In the genomic region with DNA sequence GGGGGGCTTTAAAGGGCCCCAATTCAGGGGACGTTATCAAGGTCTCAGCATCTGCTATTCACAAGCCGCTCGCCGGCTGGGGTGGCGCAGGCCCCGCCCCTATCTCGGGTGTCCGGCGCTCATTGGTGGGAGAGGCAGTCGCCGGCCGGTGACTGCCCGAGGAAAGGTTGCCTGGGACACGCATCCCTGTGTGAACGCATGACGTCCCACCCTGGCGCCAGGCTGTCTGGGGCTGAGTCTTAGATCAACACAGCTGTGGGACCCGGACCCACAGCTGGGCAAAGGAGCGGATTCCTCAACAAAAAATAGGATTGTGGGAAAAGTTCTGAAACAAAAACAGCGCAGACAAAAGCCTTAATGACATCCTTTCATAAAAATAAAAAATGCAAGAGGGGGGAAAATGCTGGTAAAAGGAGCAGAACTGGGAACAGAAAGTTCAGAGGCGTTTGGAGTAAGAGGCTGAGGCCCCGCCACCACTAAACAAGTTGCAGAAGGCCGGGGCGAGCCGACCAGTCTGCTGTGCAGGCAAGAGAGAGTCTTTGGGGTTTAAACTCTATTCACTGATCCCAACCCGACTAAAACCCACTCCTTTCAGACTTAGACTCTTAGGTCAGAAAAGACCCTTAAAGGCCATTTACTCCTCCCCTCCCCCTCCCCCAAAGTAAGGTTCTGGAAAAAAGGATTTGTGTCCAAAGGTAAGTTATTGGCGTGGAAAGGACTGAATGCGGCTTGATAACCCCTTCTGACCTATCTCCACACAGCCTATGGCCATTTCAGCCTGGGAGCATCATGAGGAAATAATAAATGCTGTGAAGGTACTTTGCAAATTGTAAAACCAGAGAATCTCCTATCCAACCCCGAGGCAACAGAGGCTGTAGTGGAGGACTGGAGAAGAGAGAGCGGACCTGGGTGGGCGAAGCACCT, we compare ENCODE assay signal across 8 mouse cellular contexts. TPM values are rescaled to one million over a fixed set of nuclear protein-coding genes. Genes with fewer than 3 reads are reported as not detected.
DNase-seq lines count a peak whose midpoint lies in the region; ATAC-seq and TF ChIP-seq lines count a peak whose summit lies in the region.

No protein-coding gene starts in this region.

- no peak for TF ChIP-seq POLR2A in ES-Bruce4 (IDR thresholded peaks at IDR 0.05; ENCODE audit: insufficient read depth, low read length)

- peaks cover 14% of the 10 kb centered on the region for H3K27me3 ChIP-seq in ES-Bruce4 (ENCODE audit: control insufficient read depth, insufficient read depth, low read length, poor library complexity, severe bottlenecking)
- peaks cover 10% of the 10 kb centered on the region for H3K27me3 ChIP-seq in forebrain, embryonic 15.5 days
- H3K27me3 ChIP-seq in lung, embryonic 16.5 days (ENCODE audit: control insufficient read depth, insufficient read depth, low read depth, low read length): no peaks in the 10 kb centered on the region

- 8% methylated on average over 31 of the region's 31 CpGs for WGBS in forebrain, embryonic 15.5 days
- 6% methylated on average over 31 of the region's 31 CpGs for WGBS in lung, embryonic 16.5 days

- peak; percentile 76 for ATAC-seq in forebrain, embryonic 15.5 days (replicated peaks)
- ATAC-seq in lung, embryonic 16.5 days (ENCODE audit: low read depth): peak; percentile 86

- H3K4me3 ChIP-seq in ES-Bruce4 (ENCODE audit: low read depth, low read length): no peak overlapping the region
- H3K4me3 ChIP-seq in forebrain, embryonic 15.5 days: peak overlapping the region; percentile 23
- H3K4me3 ChIP-seq in layer of hippocampus, adult 2 months: peak overlapping the region; percentile 31
- H3K4me3 ChIP-seq in lung, embryonic 16.5 days (ENCODE audit: low read length): peak overlapping the region; percentile 23

- H3K9me3 ChIP-seq in ES-Bruce4 (replicated peaks; ENCODE audit: control insufficient read depth, insufficient read depth, low read length, poor library complexity, severe bottlenecking): no peaks in the 10 kb centered on the region
- no peaks in the 10 kb centered on the region for H3K9me3 ChIP-seq in forebrain, embryonic 15.5 days
- no peaks in the 10 kb centered on the region for H3K9me3 ChIP-seq in lung, embryonic 16.5 days (ENCODE audit: control insufficient read depth, low read length)

- peak overlapping the region; percentile 42 for H3K4me2 ChIP-seq in forebrain, embryonic 15.5 days (replicated peaks)
- H3K4me2 ChIP-seq in lung, embryonic 16.5 days (ENCODE audit: low read depth, low read length): peak overlapping the region; percentile 53

- H3K4me1 ChIP-seq in ES-Bruce4 (ENCODE audit: control insufficient read depth, insufficient read depth, low read length): no peaks in the 10 kb centered on the region
- H3K4me1 ChIP-seq in forebrain, embryonic 15.5 days: peaks cover 59% of the 10 kb centered on the region
- H3K4me1 ChIP-seq in lung, embryonic 16.5 days (replicated peaks; ENCODE audit: control insufficient read depth, insufficient read depth, low read length): peaks cover 63% of the 10 kb centered on the region

- no peak overlapping the region for H3K27ac ChIP-seq in ES-Bruce4 (ENCODE audit: insufficient read depth, low read length)
- H3K27ac ChIP-seq in forebrain, embryonic 15.5 days (replicated peaks): peak overlapping the region; percentile 74
- peak overlapping the region; percentile 90 for H3K27ac ChIP-seq in layer of hippocampus, adult 2 months
- peak overlapping the region; percentile 100 for H3K27ac ChIP-seq in lung, embryonic 16.5 days (ENCODE audit: low read length)

- 0 out of 2 replicates have a peak, but pooled peaks have one; percentile 37 for TF ChIP-seq EP300 in ES-Bruce4 (IDR thresholded peaks at IDR 0.05; ENCODE audit: insufficient read depth, low read depth, low read length)

- H3K9ac ChIP-seq in ES-Bruce4 (ENCODE audit: low read depth, poor library complexity, severe bottlenecking): no peak overlapping the region
- H3K9ac ChIP-seq in forebrain, embryonic 15.5 days (replicated peaks): peak overlapping the region; percentile 2; the same call in 1 of the 2 replicates
- peak overlapping the region; percentile 65 for H3K9ac ChIP-seq in lung, embryonic 16.5 days (ENCODE audit: low read length)

- intact Hi-C loops in heart, postnatal 25 days (cut with DNase I): loop anchor here (10.0 kb wide), 1 partner anchor 324 kb away; a partner anchor contains a TSS

- H3K36me3 ChIP-seq in ES-Bruce4 (ENCODE audit: control insufficient read depth, insufficient read depth, low read length, poor library complexity, severe bottlenecking): no peaks in the 10 kb centered on the region
- no peaks in the 10 kb centered on the region for H3K36me3 ChIP-seq in forebrain, embryonic 15.5 days
- H3K36me3 ChIP-seq in lung, embryonic 16.5 days (ENCODE audit: control insufficient read depth, insufficient read depth, low read length): no peaks in the 10 kb centered on the region

- DNase-seq in brain, embryonic 18.5 days (ENCODE audit: low read depth, low spot score): peak; percentile 70
- peak; percentile 96 for DNase-seq in heart, postnatal 25 days (ENCODE audit: low spot score)
- peak; percentile 60 to 79 for DNase-seq in layer of hippocampus, adult 2 months (ENCODE audit: low spot score in 2 of 2)
- DNase-seq in ovary, postnatal 36 days (ENCODE audit: low spot score): peak; percentile 92
- peak; percentile 72 for DNase-seq in thymus, postnatal 4 days

- no peak for TF ChIP-seq CTCF in ES-Bruce4 (IDR thresholded peaks at IDR 0.05; ENCODE audit: low read depth, low read length)
- TF ChIP-seq CTCF in layer of hippocampus, adult 2 months (conservative IDR thresholded peaks at IDR 0.05): peak; percentile 64

RNA-seq across cellular contexts. Expression of a gene that starts 2.7 kb away (rescaled TPM):
- 9.6 and 11.0 TPM in 2 replicates for polyA plus RNA-seq in ES-Bruce4 (2011; ENCODE audit: insufficient read depth, insufficient read length, low read depth, missing spikeins)
- polyA plus RNA-seq in forebrain, embryonic 15.5 days (2015; fragmentation: Nextera tagmentation; extraction: Ambion mirVana): 87.3 and 98.1 TPM in 2 replicates
- 10 to 100 TPM; 46.9 to 70.1 TPM for total RNA-seq in heart, postnatal 25 days (2021)
- total RNA-seq in layer of hippocampus, adult 2 months (2021): 10 to 100 TPM; 45.1 to 47.4 TPM
- polyA plus RNA-seq in lung, embryonic 16.5 days (2015; fragmentation: Nextera tagmentation; extraction: Ambion mirVana): 560 and 561 TPM in 2 replicates

RNA-seq across cellular contexts. Expression of a gene that starts 31.6 kb away (rescaled TPM):
- 3.1 and 6.3 TPM in 2 replicates for polyA plus RNA-seq in ES-Bruce4 (2011; ENCODE audit: insufficient read depth, insufficient read length, low read depth, missing spikeins)
- 5.4 and 6.0 TPM in 2 replicates for polyA plus RNA-seq in forebrain, embryonic 15.5 days (2015; fragmentation: Nextera tagmentation; extraction: Ambion mirVana)
- total RNA-seq in heart, postnatal 25 days (2021): 1 to 10 TPM; 1.9 to 4.3 TPM
- total RNA-seq in layer of hippocampus, adult 2 months (2021): 1 to 10 TPM in 1 of 2 experiments, under 1 TPM in 1; 0.74 to 1.5 TPM
- polyA plus RNA-seq in lung, embryonic 16.5 days (2015; fragmentation: Nextera tagmentation; extraction: Ambion mirVana): 18.4 and 18.8 TPM in 2 replicates
